Mouse (Mus musculus) urinary bladder, adult 2 months (tissue): Measurements from ENCODE around the gene Aamp. TPM values are rescaled to one million over a fixed set of nuclear protein-coding genes. Genes with fewer than 3 reads are reported as not detected.
"Not testable (repeated sequence)": the region's sequence is repeated elsewhere in the genome, so short reads cannot be mapped to it uniquely, and the experiment has no call there.

Source experiments
- DNase-seq: peaks from one replicate; pipeline ENCODE4 v3.0.0; 2022; ENCODE audit warnings: low spot score
- polyA plus RNA-seq: library from polyadenylated mRNA; depleted of rRNA; stranded (reverse); fragments of >200 nt; gene quantifications from 2 replicates; pipeline ENCODE4 v1.2.3, GENCODE M21; 2012; rRNA removed

Aamp gene
- 131 and 137 TPM in 2 replicates for polyA plus RNA-seq

GRCm38 (mm10) chr1:74284543-74285160 is at the start of gene Aamp, which contains the start of gene Pnkd:
Aamp (minus strand) TSS chr1:74284738.
Pnkd (plus strand) TSS chr1:74284930.
- peak; percentile 90 for DNase-seq

GRCm38 (mm10) chr1:74332930-74333329 is 48.4 kb upstream of the Aamp start:
- DNase-seq, result no peak

GRCm38 (mm10) chr1:74332241-74332763 is 47.8 kb upstream of the Aamp start:
- DNase-seq, result peak; percentile 89

GRCm38 (mm10) chr1:74331046-74331681 is 46.6 kb upstream of the Aamp start:
- no peak for DNase-seq

GRCm38 (mm10) chr1:74329899-74330431 is 45.4 kb upstream of the Aamp start:
- DNase-seq, result no peak

GRCm38 (mm10) chr1:74326916-74327315 is 42.4 kb upstream of the Aamp start:
- not testable (repeated sequence) for DNase-seq

GRCm38 (mm10) chr1:74321396-74321795 is 36.9 kb upstream of the Aamp start:
- no peak for DNase-seq

- no peak for DNase-seq
Observed at GRCm38 (mm10) chr1:74318711-74319110, 34.2 kb upstream of the Aamp start.

- DNase-seq, result no peak
Observed at GRCm38 (mm10) chr1:74316114-74316827, 31.7 kb upstream of the Aamp start.

- DNase-seq, result no peak
Observed at GRCm38 (mm10) chr1:74314796-74315195, 30.3 kb upstream of the Aamp start.

- no peak for DNase-seq
Observed at GRCm38 (mm10) chr1:74313049-74313692, 28.6 kb upstream of the Aamp start.

- DNase-seq, result no peak
Observed at GRCm38 (mm10) chr1:74309767-74310166, 25.2 kb upstream of the Aamp start.

GRCm38 (mm10) chr1:74308001-74308964 is 23.7 kb upstream of the Aamp start:
- DNase-seq, result no peak

GRCm38 (mm10) chr1:74307146-74307545 is 22.6 kb upstream of the Aamp start:
- DNase-seq, result no peak

GRCm38 (mm10) chr1:74305522-74305921 is 21.0 kb upstream of the Aamp start, which contains the start of gene Tmbim1:
Tmbim1 (minus strand) TSS chr1:74305622.
- no peak for DNase-seq

GRCm38 (mm10) chr1:74304946-74305345 is 20.4 kb upstream of the Aamp start:
- DNase-seq, result no peak

GRCm38 (mm10) chr1:74304339-74304790 is 19.8 kb upstream of the Aamp start:
- no peak for DNase-seq

- peak; percentile 83 for DNase-seq
Observed at GRCm38 (mm10) chr1:74303509-74304338, 19.2 kb upstream of the Aamp start.

- DNase-seq, result no peak
Observed at GRCm38 (mm10) chr1:74302835-74303234, 18.3 kb upstream of the Aamp start.

GRCm38 (mm10) chr1:74302229-74302628 is 17.7 kb upstream of the Aamp start:
- no peak for DNase-seq
